In the genomic region with DNA sequence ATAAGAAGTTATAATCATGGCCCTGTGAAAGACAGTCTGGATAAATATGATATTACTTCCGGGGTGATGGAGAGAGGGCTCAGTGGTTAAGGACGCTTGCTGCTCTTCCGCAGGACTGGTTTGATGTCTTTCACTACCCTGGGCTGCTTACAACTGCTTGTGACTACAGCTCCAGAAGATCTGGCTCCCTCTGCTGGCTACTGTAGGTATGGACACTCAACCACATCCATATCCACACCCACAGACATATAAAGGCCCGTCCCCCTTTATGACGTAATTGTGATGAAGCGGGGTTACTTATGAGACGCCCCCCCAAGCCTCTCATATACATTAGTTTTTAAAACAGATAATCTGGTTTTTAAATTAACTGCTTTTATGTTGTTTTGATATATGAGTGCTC, we compare ENCODE assay signal across 8 mouse cellular contexts. TPM values are rescaled to one million over a fixed set of nuclear protein-coding genes. Genes with fewer than 3 reads are reported as not detected.
A peak's percentile ranks its signal among the peaks of the same experiment; 100 is the strongest.
DNase-seq lines count a peak whose midpoint lies in the region; ATAC-seq and TF ChIP-seq lines count a peak whose summit lies in the region.

No protein-coding gene starts in this region.

- intact Hi-C loops in heart, postnatal 10 days (cut with DNase I) = loop anchor here (2.0 kb wide), 3 partner anchors 40 to 112 kb away; partner anchors contain the start of gene Tjp2

- no peak overlapping the region for H3K9ac ChIP-seq in ES-Bruce4 (ENCODE audit: low read depth, poor library complexity, severe bottlenecking)
- H3K9ac ChIP-seq in forebrain, embryonic 11.5 days (ENCODE audit: low read length) = no peak overlapping the region
- no peak overlapping the region for H3K9ac ChIP-seq in liver, embryonic 14.5 days (replicated peaks)
- H3K9ac ChIP-seq in neural tube, embryonic 13.5 days = no peak overlapping the region

- H3K4me3 ChIP-seq in ES-Bruce4 (ENCODE audit: low read depth, low read length) = no peak overlapping the region
- no peak overlapping the region for H3K4me3 ChIP-seq in forebrain, embryonic 11.5 days (ENCODE audit: low read depth, low read length)
- no peak overlapping the region for H3K4me3 ChIP-seq in liver, embryonic 14.5 days (ENCODE audit: insufficient read depth in 1 of 2, low read depth in 2 of 2, low read length in 2 of 2)
- no peak overlapping the region for H3K4me3 ChIP-seq in neural tube, embryonic 13.5 days
- H3K4me3 ChIP-seq in thymus, adult 2 months (ENCODE audit: control insufficient read depth, insufficient read depth, low read length) = no peak overlapping the region

- TF ChIP-seq POLR2A in ES-Bruce4 (IDR thresholded peaks at IDR 0.05; ENCODE audit: insufficient read depth, low read length) = no peak
- TF ChIP-seq POLR2A in thymus, adult 2 months (IDR thresholded peaks at IDR 0.05; ENCODE audit: control insufficient read depth, extremely low read depth, insufficient read depth, low read length, poor library complexity) = no peak

- H3K36me3 ChIP-seq in ES-Bruce4 (ENCODE audit: control insufficient read depth, insufficient read depth, low read length, poor library complexity, severe bottlenecking) = no peaks in the 10 kb centered on the region
- no peaks in the 10 kb centered on the region; the same call in 1 of the 2 replicates for H3K36me3 ChIP-seq in forebrain, embryonic 11.5 days (ENCODE audit: control insufficient read depth, insufficient read depth, low read length)
- peaks cover 18% of the 10 kb centered on the region for H3K36me3 ChIP-seq in liver, embryonic 14.5 days (replicated peaks; ENCODE audit: control insufficient read depth, insufficient read depth, low read depth)
- H3K36me3 ChIP-seq in neural tube, embryonic 13.5 days = peaks cover 22% of the 10 kb centered on the region; the same call in 1 of the 2 replicates
- H3K36me3 ChIP-seq in thymus, adult 2 months (ENCODE audit: control insufficient read depth, insufficient read depth, low read length) = peaks cover 16% of the 10 kb centered on the region

- H3K27me3 ChIP-seq in ES-Bruce4 (ENCODE audit: control insufficient read depth, insufficient read depth, low read length, poor library complexity, severe bottlenecking) = no peaks in the 10 kb centered on the region
- no peaks in the 10 kb centered on the region for H3K27me3 ChIP-seq in forebrain, embryonic 11.5 days (ENCODE audit: control insufficient read depth, insufficient read depth, low read length)
- H3K27me3 ChIP-seq in liver, embryonic 14.5 days (ENCODE audit: control insufficient read depth, insufficient read depth, low read length) = no peaks in the 10 kb centered on the region
- no peaks in the 10 kb centered on the region for H3K27me3 ChIP-seq in neural tube, embryonic 13.5 days
- no peaks in the 10 kb centered on the region for H3K27me3 ChIP-seq in thymus, adult 2 months (ENCODE audit: control insufficient read depth, insufficient read depth, low read length)

- no peak overlapping the region for H3K27ac ChIP-seq in ES-Bruce4 (ENCODE audit: insufficient read depth, low read length)
- H3K27ac ChIP-seq in forebrain, embryonic 11.5 days (ENCODE audit: low read depth, low read length) = no peak overlapping the region
- no peak overlapping the region for H3K27ac ChIP-seq in liver, embryonic 14.5 days
- no peak overlapping the region for H3K27ac ChIP-seq in neural tube, embryonic 13.5 days (replicated peaks)
- no peak overlapping the region for H3K27ac ChIP-seq in thymus, adult 2 months (ENCODE audit: control insufficient read depth, insufficient read depth, low read length)

- peak; percentile 70 for TF ChIP-seq CTCF in ES-Bruce4 (IDR thresholded peaks at IDR 0.05; ENCODE audit: low read depth, low read length)
- TF ChIP-seq CTCF in liver, embryonic 14.5 days (IDR thresholded peaks at IDR 0.05; ENCODE audit: low read depth) = peak; percentile 93
- TF ChIP-seq CTCF in thymus, adult 2 months (IDR thresholded peaks at IDR 0.05; ENCODE audit: borderline replicate concordance, control insufficient read depth, extremely low read depth, insufficient read depth, low read length, poor library complexity) = peak; percentile 18; the same call in 1 of the 2 replicates

- H3K4me2 ChIP-seq in forebrain, embryonic 11.5 days (ENCODE audit: low read depth, low read length, severe bottlenecking) = no peak overlapping the region
- no peak overlapping the region for H3K4me2 ChIP-seq in liver, embryonic 14.5 days (ENCODE audit: low read depth)
- H3K4me2 ChIP-seq in neural tube, embryonic 13.5 days = no peak overlapping the region

- TF ChIP-seq EP300 in ES-Bruce4 (IDR thresholded peaks at IDR 0.05; ENCODE audit: insufficient read depth, low read depth, low read length) = 0 out of 2 replicates have a peak, but pooled peaks have one; percentile 41
- TF ChIP-seq EP300 in liver, embryonic 14.5 days (IDR thresholded peaks at IDR 0.05; ENCODE audit: low read depth) = no peak

- peak; percentile 65 for DNase-seq in c-Kit-negative CD71-positive TER-119-positive erythroid progenitor cells, embryonic 14.5 days (ENCODE audit: low read depth, low spot score)
- peak; percentile 86 for DNase-seq in forebrain, embryonic 11.5 days (ENCODE audit: low spot score)
- peak; percentile 85 to 92 for DNase-seq in heart, postnatal 10 days
- DNase-seq in kidney, postnatal 36 days = peak; percentile 90 to 95
- DNase-seq in liver, embryonic 14.5 days (ENCODE audit: low read depth in 3 of 3, low spot score in 3 of 3) = peak; percentile 67 to 72 (median 67)
- DNase-seq in thymus, adult 2 months = peak; percentile 76

- H3K4me1 ChIP-seq in ES-Bruce4 (ENCODE audit: control insufficient read depth, insufficient read depth, low read length) = peaks cover 3% of the 10 kb centered on the region
- H3K4me1 ChIP-seq in forebrain, embryonic 11.5 days (replicated peaks; ENCODE audit: control insufficient read depth, insufficient read depth, low read length) = peaks cover 13% of the 10 kb centered on the region
- H3K4me1 ChIP-seq in liver, embryonic 14.5 days (replicated peaks; ENCODE audit: control insufficient read depth in 2 of 2, insufficient read depth in 2 of 2, low read length in 1 of 2) = peaks cover 0 to 5% of the 10 kb centered on the region in 2 experiments; a peak in 1 of 4 replicates
- H3K4me1 ChIP-seq in neural tube, embryonic 13.5 days (replicated peaks) = peaks cover 21% of the 10 kb centered on the region
- no peaks in the 10 kb centered on the region for H3K4me1 ChIP-seq in thymus, adult 2 months (replicated peaks; ENCODE audit: control insufficient read depth, insufficient read depth, low read length)

- H3K9me3 ChIP-seq in ES-Bruce4 (replicated peaks; ENCODE audit: control insufficient read depth, insufficient read depth, low read length, poor library complexity, severe bottlenecking) = no peaks in the 10 kb centered on the region
- no peaks in the 10 kb centered on the region for H3K9me3 ChIP-seq in forebrain, embryonic 11.5 days (ENCODE audit: control insufficient read depth, low read length)
- no peaks in the 10 kb centered on the region for H3K9me3 ChIP-seq in liver, embryonic 14.5 days (ENCODE audit: control insufficient read depth, low read length)
- no peaks in the 10 kb centered on the region for H3K9me3 ChIP-seq in neural tube, embryonic 13.5 days

- ATAC-seq in forebrain, embryonic 11.5 days (replicated peaks; ENCODE audit: low FRiP score) = peak; percentile 68
- ATAC-seq in liver, embryonic 14.5 days (ENCODE audit: insufficient read depth) = peak; percentile 72
- peak; percentile 73; the same call in 1 of the 2 replicates for ATAC-seq in neural tube, embryonic 13.5 days (ENCODE audit: low read depth)

- 61% methylated on average over 7 of the region's 7 CpGs for WGBS in forebrain, embryonic 11.5 days
- 36% methylated on average over 7 of the region's 7 CpGs for WGBS in liver, embryonic 14.5 days (ENCODE audit: insufficient replicate concordance)
- 43% methylated on average over 7 of the region's 7 CpGs for WGBS in neural tube, embryonic 13.5 days
- 64% methylated on average over 7 of the region's 7 CpGs for WGBS in thymus, adult 2 months

RNA-seq across cellular contexts. Expression of gene Fxn, which starts 15.4 kb away (rescaled TPM):
- polyA plus RNA-seq in ES-Bruce4 (2011; ENCODE audit: insufficient read depth, insufficient read length, low read depth, missing spikeins) = 9.0 and 11.2 TPM in 2 replicates
- polyA plus RNA-seq in forebrain, embryonic 11.5 days (2014; fragmentation: Nextera tagmentation; extraction: Ambion mirVana) = 53.3 and 56.8 TPM in 2 replicates
- total RNA-seq in heart, postnatal 10 days (2021) = 10 to 100 TPM; 30.9 to 31.3 TPM
- polyA plus RNA-seq in liver, embryonic 14.5 days (2012; rRNA removed) = 25.3 and 27.8 TPM in 2 replicates
- polyA plus RNA-seq in liver, embryonic 14.5 days (2014; fragmentation: Nextera tagmentation; extraction: Ambion mirVana) = 47.4 and 49.1 TPM in 2 replicates
- polyA plus RNA-seq in neural tube, embryonic 13.5 days (2015; fragmentation: Nextera tagmentation; extraction: Ambion mirVana) = 36.2 and 37.2 TPM in 2 replicates
- 22.5 and 24.5 TPM in 2 replicates for polyA plus RNA-seq in thymus, adult 2 months (2012; rRNA removed)

RNA-seq across cellular contexts. Expression of gene Tjp2, which starts 40.2 kb away (rescaled TPM):
- 114 and 115 TPM in 2 replicates for polyA plus RNA-seq in ES-Bruce4 (2011; ENCODE audit: insufficient read depth, insufficient read length, low read depth, missing spikeins)
- 32.1 and 36.9 TPM in 2 replicates for polyA plus RNA-seq in forebrain, embryonic 11.5 days (2014; fragmentation: Nextera tagmentation; extraction: Ambion mirVana)
- total RNA-seq in heart, postnatal 10 days (2021) = 10 to 100 TPM; 28.3 to 33.3 TPM
- 2.2 and 2.9 TPM in 2 replicates for polyA plus RNA-seq in liver, embryonic 14.5 days (2012; rRNA removed)
- 3.2 and 4.0 TPM in 2 replicates for polyA plus RNA-seq in liver, embryonic 14.5 days (2014; fragmentation: Nextera tagmentation; extraction: Ambion mirVana)
- polyA plus RNA-seq in neural tube, embryonic 13.5 days (2015; fragmentation: Nextera tagmentation; extraction: Ambion mirVana) = 12.6 and 13.6 TPM in 2 replicates
- 4.5 and 5.5 TPM in 2 replicates for polyA plus RNA-seq in thymus, adult 2 months (2012; rRNA removed)

Comparison
In these comparisons a context has a peak if more than half of its experiments do, and no peak if none do; other contexts are left out.
1. CTCF ChIP-seq: peak in every context shown above with its lines; median percentile 93 in liver, embryonic 14.5 days; 70 in ES-Bruce4; 18 in thymus, adult 2 months.